Mouse (Mus musculus): ENCODE measurements around the gene Cfap57.
"Not testable (repeated sequence)": the region's sequence is repeated elsewhere in the genome, so short reads cannot be mapped to it uniquely, and the experiment has no call there.

Cfap57 gene

GRCm38 (mm10) chr4:118564062-118564925 is 56.3 kb downstream of the Cfap57 start:
- DNase-seq (ENCODE audit: low read depth, low spot score) = no peak

- DNase-seq (ENCODE audit: low read depth, low spot score) = no peak
Observed at GRCm38 (mm10) chr4:118553039-118553649, 67.4 kb downstream of the Cfap57 start.

GRCm38 (mm10) chr4:118548130-118548480 is 72.5 kb downstream of the Cfap57 start:
- not testable (repeated sequence) for DNase-seq (ENCODE audit: low read depth, low spot score)

- not testable (repeated sequence) for DNase-seq (ENCODE audit: low read depth, low spot score)
Observed at GRCm38 (mm10) chr4:118547424-118548129, 73.0 kb downstream of the Cfap57 start.

- DNase-seq (ENCODE audit: low read depth, low spot score) = no peak
Observed at GRCm38 (mm10) chr4:118544441-118545127, 76.0 kb downstream of the Cfap57 start.

- DNase-seq (ENCODE audit: low read depth, low spot score) = peak; percentile 71
Observed at GRCm38 (mm10) chr4:118543592-118544260, 76.9 kb downstream of the Cfap57 start, which contains the start of gene Tmem125. TSS of gene Tmem125 (minus strand) at chr4:118544044.

- DNase-seq (ENCODE audit: low read depth, low spot score) = peak; percentile 51
Observed at GRCm38 (mm10) chr4:118543158-118543530, 77.4 kb downstream of the Cfap57 start.

- peak; percentile 49 for DNase-seq (ENCODE audit: low read depth, low spot score)
Observed at GRCm38 (mm10) chr4:118542510-118543157, 77.9 kb downstream of the Cfap57 start.

GRCm38 (mm10) chr4:118539904-118540303 is 80.7 kb downstream of the Cfap57 start:
- peak; percentile 82 for DNase-seq (ENCODE audit: low read depth, low spot score)

GRCm38 (mm10) chr4:118537801-118538200 is 82.8 kb downstream of the Cfap57 start:
- no peak for DNase-seq (ENCODE audit: low read depth, low spot score)

GRCm38 (mm10) chr4:118535610-118536009 is 85.0 kb downstream of the Cfap57 start:
- DNase-seq (ENCODE audit: low read depth, low spot score) = peak; percentile 35

- DNase-seq (ENCODE audit: low read depth, low spot score) = no peak
Observed at GRCm38 (mm10) chr4:118533605-118534004, 87.0 kb downstream of the Cfap57 start.

GRCm38 (mm10) chr4:118533156-118533555 is 87.4 kb downstream of the Cfap57 start:
- no peak for DNase-seq (ENCODE audit: low read depth, low spot score)

GRCm38 (mm10) chr4:118532663-118533062 is 87.9 kb downstream of the Cfap57 start:
- DNase-seq (ENCODE audit: low read depth, low spot score) = no peak

- peak; percentile 45 for DNase-seq (ENCODE audit: low read depth, low spot score)
Observed at GRCm38 (mm10) chr4:118527720-118528119, 92.9 kb downstream of the Cfap57 start.

- no peak for DNase-seq (ENCODE audit: low read depth, low spot score)
Observed at GRCm38 (mm10) chr4:118527335-118527681, 93.3 kb downstream of the Cfap57 start.

- no peak for DNase-seq (ENCODE audit: low read depth, low spot score)
Observed at GRCm38 (mm10) chr4:118526408-118527334, 93.9 kb downstream of the Cfap57 start, which contains the start of gene 2610528J11Rik. TSS of gene 2610528J11Rik (plus strand) at chr4:118526999.

GRCm38 (mm10) chr4:118525779-118526178 is 94.8 kb downstream of the Cfap57 start:
- DNase-seq (ENCODE audit: low read depth, low spot score) = no peak

GRCm38 (mm10) chr4:118523976-118524375 is 96.6 kb downstream of the Cfap57 start:
- DNase-seq (ENCODE audit: low read depth, low spot score) = no peak

GRCm38 (mm10) chr4:118522248-118522647 is 98.3 kb downstream of the Cfap57 start:
- DNase-seq (ENCODE audit: low read depth, low spot score) = no peak
